Mouse (Mus musculus) liver, adult 10 weeks (tissue): ENCODE data around the gene Clgn. TPM values are rescaled to one million over a fixed set of nuclear protein-coding genes. Genes with fewer than 3 reads are reported as not detected.

Experiments
- polyA plus RNA-seq: library from polyadenylated mRNA; stranded (reverse); fragments of 350-450 nt; fragmentation: Illumina TruSeq; extraction: RNeasy Lipid Tissue Mini Kit (QIAGEN cat#74804); gene quantifications from one replicate; pipeline ENCODE4 v1.2.3, GENCODE M21; 2014; ENCODE audit warnings: low read depth, low replicate concordance

The Clgn gene
- polyA plus RNA-seq = 0.26 TPM

DNA sequence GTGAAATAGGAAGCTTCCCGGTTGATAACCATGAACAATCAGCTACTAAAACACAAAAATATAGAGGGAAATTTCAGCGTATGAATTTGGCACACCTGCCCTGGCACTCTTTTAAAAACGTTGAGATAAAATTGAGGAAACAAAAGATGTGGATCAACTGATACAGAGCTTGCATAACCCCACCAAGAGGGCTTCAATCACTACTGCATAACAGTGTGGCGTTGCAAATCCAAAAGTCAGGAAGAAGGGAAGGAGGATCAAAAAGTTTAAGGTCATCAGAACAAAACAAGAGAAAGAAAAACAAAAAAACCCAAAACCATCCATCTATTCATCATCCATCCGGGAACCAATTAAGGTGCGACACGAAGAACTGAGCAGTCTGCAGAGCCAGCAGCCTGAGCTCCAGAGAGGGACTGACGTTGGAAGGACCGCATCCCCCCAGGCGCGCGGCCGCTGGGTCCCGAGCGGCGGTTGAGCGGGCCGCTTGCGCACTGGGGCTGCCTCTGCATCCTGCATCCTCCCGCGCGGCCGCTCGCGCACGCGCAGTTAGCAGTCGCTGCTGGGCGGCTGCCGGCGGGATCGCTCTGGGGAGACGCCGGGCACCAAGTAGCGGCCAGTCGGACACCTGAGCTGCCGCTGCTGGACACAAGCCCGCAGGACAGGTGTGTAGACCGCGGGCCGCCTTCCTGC, at the start of gene Clgn:
Gene Clgn (plus strand): TSS at position 552 of the 690 bp plus-strand sequence.

DNA sequence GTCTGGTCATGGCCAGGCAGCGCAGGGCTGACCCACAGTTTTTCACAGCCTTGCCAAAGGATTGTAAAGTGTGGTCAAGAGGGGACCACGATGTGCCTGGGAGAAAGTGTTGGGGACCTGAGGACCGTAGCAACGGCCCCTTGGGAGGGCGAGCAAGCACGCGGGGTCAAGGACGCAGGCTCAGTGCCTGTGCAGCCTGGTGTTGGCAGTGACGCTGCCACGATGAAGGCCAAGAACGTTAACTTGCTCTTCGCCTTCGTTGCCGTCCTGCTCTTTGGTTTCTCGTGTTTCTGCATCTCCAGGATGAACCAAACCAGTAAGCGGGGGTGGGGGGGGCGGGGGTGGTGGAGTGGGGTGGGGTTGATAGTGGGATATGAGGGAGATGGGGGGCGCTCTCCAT, 41.4 kb upstream of the Clgn start, which contains the start of gene Mgat4d:
Gene Mgat4d (plus strand): TSS at position 209 of the 400 bp plus-strand sequence.

DNA sequence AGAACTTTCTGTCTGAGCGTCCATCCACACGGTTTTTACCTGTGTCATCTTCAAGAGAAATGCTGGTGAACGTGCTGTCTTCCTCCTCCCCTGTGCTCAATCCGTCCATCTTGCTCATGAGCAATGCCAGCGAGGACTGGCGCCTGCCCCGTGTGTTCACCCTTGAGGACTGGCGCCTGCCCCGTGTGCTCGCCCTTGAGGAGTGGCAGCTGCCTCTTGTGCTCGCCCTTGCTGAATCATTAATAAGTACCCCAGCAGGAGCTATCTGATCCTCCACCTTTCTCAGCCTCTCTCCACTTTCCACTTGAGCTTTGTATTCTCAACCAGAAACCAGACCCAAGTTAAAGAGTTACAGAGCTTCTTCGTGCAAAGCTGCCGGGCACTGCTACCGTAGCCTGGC, 68.6 kb downstream of the Clgn start, which contains the start of gene Scoc:
Gene Scoc (minus strand): TSS at position 170 of the 400 bp plus-strand sequence.

Other genes starting within 250 kb of the Clgn start
- gene Tbc1d9, start 224.5 kb upstream of the Clgn start, polyA plus RNA-seq = 0.48 TPM
- gene Gm10645, start 223.7 kb upstream of the Clgn start, polyA plus RNA-seq = not detected
- gene Ucp1, start 99.5 kb upstream of the Clgn start, polyA plus RNA-seq = not detected
- gene Elmod2, start 57.4 kb upstream of the Clgn start, polyA plus RNA-seq = 24.2 TPM
- not detected for gene Mgat4d, start 41.4 kb upstream of the Clgn start, polyA plus RNA-seq
- gene Scoc, start 68.5 kb downstream of the Clgn start, polyA plus RNA-seq = 62.8 TPM
- not detected for gene Olfr370, start 145.9 kb downstream of the Clgn start, polyA plus RNA-seq
- 0.37 TPM for gene Ndufb7, start 176.8 kb downstream of the Clgn start, polyA plus RNA-seq
- gene Tecr, start 218.1 kb downstream of the Clgn start, polyA plus RNA-seq = 74.9 TPM
- gene Dnajb1, start 218.3 kb downstream of the Clgn start, polyA plus RNA-seq = 5.4 TPM